Mouse (Mus musculus): ENCODE measurements at regions not wholly inside any gene's neighbourhood (a gene's known extent, or its start where the extent isn't known, plus 50 kb on each side); places are given as distances from the start of the nearest gene placed in this dataset.

- Histone ChIP-seq H3K27me3 (ENCODE audit: control insufficient read depth in 1 of 2, insufficient read depth in 2 of 2, low read length in 2 of 2) (no peaks in the 10 kb centered on the region), H3K4me1 (ENCODE audit: control insufficient read depth in 1 of 2, insufficient read depth in 2 of 2, low read length in 2 of 2) (no peaks in the 10 kb centered on the region), H3K9ac (ENCODE audit: control insufficient read depth, low read depth, low read length, poor library complexity, severe bottlenecking) (no peak overlapping the region), H3K36me3 (ENCODE audit: control insufficient read depth in 1 of 2, insufficient read depth in 2 of 2, low read length in 2 of 2) (no peaks in the 10 kb centered on the region), H3K9me3 (replicated peaks; ENCODE audit: insufficient read depth, low read length) (no peaks in the 10 kb centered on the region), H3K79me2 (ENCODE audit: control insufficient read depth, insufficient read depth, low read length, poor library complexity) (no peaks in the 10 kb centered on the region), H3K4me3 (ENCODE audit: control insufficient read depth in 1 of 2, insufficient read depth in 1 of 2, low read depth in 2 of 2, low read length in 2 of 2) (no peak overlapping the region), H3K27ac (ENCODE audit: control insufficient read depth, low read depth, low read length) (no peak overlapping the region)
- DNase-seq (ENCODE audit: low read depth, low spot score): no peak
- TF ChIP-seq CHD1 (IDR thresholded peaks at IDR 0.05; ENCODE audit: low read depth, low read length) (no peak), RAD21 (IDR thresholded peaks at IDR 0.05; ENCODE audit: low read depth, low read length) (peak; percentile 0; the same call in 1 of the 2 replicates)
Measured at GRCm38 (mm10) chr10:91546140-91546539, 365.0 kb upstream of the Tmpo start.

GRCm38 (mm10) chr10:91545421-91545820, 364.3 kb upstream of the Tmpo start:
- H3K9ac ChIP-seq (ENCODE audit: control insufficient read depth, low read depth, low read length, poor library complexity, severe bottlenecking): no peak overlapping the region
- no peaks in the 10 kb centered on the region for H3K4me1 ChIP-seq (ENCODE audit: control insufficient read depth in 1 of 2, insufficient read depth in 2 of 2, low read length in 2 of 2)
- H3K27me3 ChIP-seq (ENCODE audit: control insufficient read depth in 1 of 2, insufficient read depth in 2 of 2, low read length in 2 of 2): no peaks in the 10 kb centered on the region
- DNase-seq (ENCODE audit: low read depth, low spot score): no peak
- TF ChIP-seq ZNF384 (IDR thresholded peaks at IDR 0.05; ENCODE audit: low read depth, low read length) (no peak), TAL1 (IDR thresholded peaks at IDR 0.05; ENCODE audit: low read length) (no peak), TCF12 (IDR thresholded peaks at IDR 0.05; ENCODE audit: low read depth, low read length) (no peak), KAT2A (conservative IDR thresholded peaks at IDR 0.05; ENCODE audit: low read depth, low read length) (no peak), MAFK (IDR thresholded peaks at IDR 0.05; ENCODE audit: borderline replicate concordance, low read depth, low read length) (no peak), CTCF (IDR thresholded peaks at IDR 0.05 in 2 of 3, conservative IDR thresholded peaks at IDR 0.05 in 1 of 3; ENCODE audit: control insufficient read depth in 1 of 3, insufficient read depth in 1 of 3, low read depth in 2 of 3, low read length in 3 of 3, poor library complexity in 1 of 3, severe bottlenecking in 1 of 3) (no peak), RAD21 (IDR thresholded peaks at IDR 0.05; ENCODE audit: low read depth, low read length) (no peak), SMC3 (IDR thresholded peaks at IDR 0.05; ENCODE audit: low read depth, low read length) (no peak), NELFE (IDR thresholded peaks at IDR 0.05; ENCODE audit: low read depth, low read length) (no peak), BHLHE40 (IDR thresholded peaks at IDR 0.05; ENCODE audit: borderline replicate concordance, low read depth, low read length) (no peak), ZKSCAN1 (IDR thresholded peaks at IDR 0.05; ENCODE audit: low read depth, low read length) (no peak), EP300 (IDR thresholded peaks at IDR 0.05; ENCODE audit: low read depth in 1 of 2, low read length in 2 of 2) (no peak), MAX (IDR thresholded peaks at IDR 0.05; ENCODE audit: low read length) (no peak), POLR2A (IDR thresholded peaks at IDR 0.05; ENCODE audit: control insufficient read depth in 1 of 2, insufficient read depth in 1 of 2, low read depth in 1 of 2, low read length in 2 of 2, poor library complexity in 1 of 2) (no peak), USF2 (IDR thresholded peaks at IDR 0.05; ENCODE audit: borderline replicate concordance in 1 of 2, insufficient read depth in 1 of 2, low read depth in 1 of 2, low read length in 2 of 2) (no peak), RCOR1 (IDR thresholded peaks at IDR 0.05; ENCODE audit: low read depth, low read length) (no peak), ETS1 (IDR thresholded peaks at IDR 0.05; ENCODE audit: low read depth, low read length) (no peak), ZMIZ1 (IDR thresholded peaks at IDR 0.05; ENCODE audit: low read depth, low read length) (no peak)
- H3K36me3 ChIP-seq (ENCODE audit: control insufficient read depth in 1 of 2, insufficient read depth in 2 of 2, low read length in 2 of 2): no peaks in the 10 kb centered on the region
- H3K9me3 ChIP-seq (replicated peaks; ENCODE audit: insufficient read depth, low read length): no peaks in the 10 kb centered on the region
- H3K79me2 ChIP-seq (ENCODE audit: control insufficient read depth, insufficient read depth, low read length, poor library complexity): no peaks in the 10 kb centered on the region
- no peak overlapping the region for H3K4me3 ChIP-seq (ENCODE audit: control insufficient read depth in 1 of 2, insufficient read depth in 1 of 2, low read depth in 2 of 2, low read length in 2 of 2)
- no peak overlapping the region for H3K27ac ChIP-seq (ENCODE audit: control insufficient read depth, low read depth, low read length)
